Mouse (Mus musculus) midbrain, embryonic 14.5 days (tissue): ENCODE measurements around the gene Trpc3. TPM values are rescaled to one million over a fixed set of nuclear protein-coding genes. Genes with fewer than 3 reads are reported as not detected.

Experiments
- ATAC-seq: fragments of 200-750 bp; cut with Nextera tagmentation; 2 replicates; pipeline ENCODE4 v1.8.0; 2017; ENCODE audit warnings: moderate number of reproducible peaks, moderate library complexity; ENCODE audit not compliant: low FRiP score, low TSS enrichment
- DNase-seq: peaks from one replicate; pipeline ENCODE4 v3.0.0-alpha.2; 2015
- H3K27ac ChIP-seq: fragments of 300-500 bp; sonication (generic); replicated peaks from 2 replicates; pipeline ENCODE4 v1.5.1; 2014; ENCODE audit warnings: mild to moderate bottlenecking, low read depth, low read length, moderate library complexity
- H3K27me3 ChIP-seq: fragments of 300-500 bp; sonication (generic); 2 replicates; pipeline ENCODE4 v1.6.1; 2014; ENCODE audit warnings: low read length, control low read depth, mixed read lengths; ENCODE audit not compliant: control insufficient read depth, insufficient read depth
- H3K36me3 ChIP-seq: fragments of 300-500 bp; sonication (generic); 2 replicates; pipeline ENCODE4 v1.6.1; 2014; ENCODE audit warnings: low read length, control low read depth; ENCODE audit not compliant: control insufficient read depth, insufficient read depth
- H3K4me1 ChIP-seq: fragments of 300-500 bp; sonication (generic); 2 replicates; pipeline ENCODE4 v1.6.1; 2014; ENCODE audit warnings: mild to moderate bottlenecking, antibody characterized with exemption, low read length, control low read depth; ENCODE audit not compliant: control insufficient read depth, insufficient read depth
- H3K4me2 ChIP-seq: fragments of 300-500 bp; sonication (generic); 2 replicates; pipeline ENCODE4 v1.6.1; 2014; ENCODE audit warnings: mild to moderate bottlenecking, low read length, moderate library complexity
- H3K4me3 ChIP-seq: fragments of 300-500 bp; sonication (generic); replicated peaks from 2 replicates; pipeline ENCODE4 v1.5.1; 2014; ENCODE audit warnings: low read depth, low read length
- H3K9ac ChIP-seq: fragments of 300-500 bp; sonication (generic); replicated peaks from 2 replicates; pipeline ENCODE4 v1.6.1; 2014; ENCODE audit warnings: mild to moderate bottlenecking, low read length, moderate library complexity
- H3K9me3 ChIP-seq: fragments of 300-500 bp; sonication (generic); 2 replicates; pipeline ENCODE4 v1.6.1; 2016; ENCODE audit warnings: low read length, control low read depth, mixed read lengths; ENCODE audit not compliant: control insufficient read depth
- WGBS: fragments of 180-500 bp; shearing (Covaris S2); extraction: QIAGEN DNeasy Blood & Tissue Kit; methylation state at CpG from one replicate; pipeline ENCODE4 v1.1.7; 2014; 5-methylcytosine and 5-hydroxymethylcytosine counted together
- polyA plus RNA-seq: library from polyadenylated mRNA; unstranded; fragments of >200 nt; fragmentation: Nextera tagmentation; extraction: Ambion mirVana; gene quantifications from 2 replicates; pipeline ENCODE4 v1.2.1, GENCODE M21; 2014

The Trpc3 gene
- polyA plus RNA-seq: 7.8 and 8.4 TPM in 2 replicates

DNA sequence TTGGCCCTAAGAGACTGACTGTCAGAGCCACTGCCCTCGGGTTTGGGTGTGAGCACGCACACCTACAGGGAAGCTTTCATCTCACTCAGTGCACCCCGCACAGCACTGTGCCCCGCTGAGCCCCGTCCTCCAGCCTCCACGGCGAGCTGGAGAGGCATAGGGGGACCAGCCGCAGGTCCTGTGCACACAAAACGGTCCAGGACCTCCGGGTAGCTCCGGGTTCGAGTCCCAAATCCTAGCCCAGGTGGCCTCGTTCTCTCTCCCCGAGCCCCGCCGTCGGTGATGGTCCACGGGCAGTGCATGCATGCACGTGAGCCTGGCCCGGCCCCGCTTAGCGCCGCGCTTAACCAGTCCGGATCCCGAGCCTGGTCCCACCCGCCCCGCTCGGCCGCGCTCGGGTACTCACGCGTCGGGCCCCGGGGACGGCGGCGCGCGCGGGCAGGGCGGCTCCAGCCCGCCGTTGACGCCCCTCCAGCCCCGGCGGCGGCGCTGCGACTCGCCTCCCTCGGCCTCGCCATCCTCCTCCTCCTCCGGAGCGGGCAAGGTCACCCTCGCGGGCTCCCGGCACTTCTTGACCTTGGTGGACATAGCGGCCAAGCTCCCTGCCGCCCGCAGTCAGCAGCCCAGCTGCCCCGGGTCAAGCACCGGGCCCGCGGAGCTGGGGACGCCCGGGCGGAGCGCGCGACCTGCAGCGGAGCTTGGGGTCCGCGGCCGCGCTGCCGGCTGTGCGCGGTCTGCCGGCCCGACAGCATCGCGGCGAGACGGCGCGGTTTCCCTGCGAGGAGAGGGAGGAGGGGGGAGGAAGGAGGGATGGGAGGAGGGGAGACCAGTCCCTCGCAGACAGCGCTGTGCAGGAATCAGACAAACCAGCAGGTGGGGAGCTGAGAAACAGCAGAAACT lies at the start of gene Trpc3:
Gene Trpc3 (minus strand): TSS at position 776 of the 900 bp plus-strand sequence.
- peaks cover 4% of the 10 kb centered on the region; the same call in 1 of the 2 replicates for H3K4me1 ChIP-seq
- under 1% methylated on average over 90 of the region's 91 CpGs for WGBS
- peak within 1 kb of the TSS; percentile 22; the same call in 1 of the 2 replicates for H3K27ac ChIP-seq
- H3K9ac ChIP-seq: peak within 1 kb of the TSS; percentile 76
- no peaks in the 10 kb centered on the region for H3K9me3 ChIP-seq
- H3K4me2 ChIP-seq: peak within 1 kb of the TSS; percentile 67
- DNase-seq (peak; percentile 88), ATAC-seq (peak; percentile 90)
- H3K36me3 ChIP-seq: no peaks in the 10 kb centered on the region
- H3K4me3 ChIP-seq: peak within 1 kb of the TSS; percentile 69
- H3K27me3 ChIP-seq: no peaks in the 10 kb centered on the region

DNA sequence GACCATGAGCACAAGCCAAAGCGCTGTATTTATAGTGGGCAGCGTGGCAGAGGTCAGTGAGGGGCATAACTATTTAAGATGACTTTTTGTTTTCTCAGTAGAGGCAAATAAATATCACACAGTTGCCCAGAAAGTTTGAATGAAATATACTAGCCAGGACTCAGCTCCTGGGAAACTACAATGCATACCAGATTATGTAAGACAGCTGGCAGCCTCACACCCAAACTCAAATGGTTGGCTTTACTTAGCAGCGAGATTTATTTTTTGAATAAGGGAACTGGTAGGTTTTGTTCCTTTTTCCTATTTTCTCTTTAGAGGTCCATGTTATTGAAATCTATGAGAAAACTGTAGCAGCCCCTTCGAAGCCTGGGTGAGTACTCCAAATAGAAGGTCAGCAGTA lies 48.1 kb upstream of the Trpc3 start:
- H3K4me3 ChIP-seq: no peak overlapping the region
- H3K9ac ChIP-seq: no peak overlapping the region
- ATAC-seq (no peak), DNase-seq (no peak)
- no peaks in the 10 kb centered on the region for H3K4me1 ChIP-seq
- H3K36me3 ChIP-seq: no peaks in the 10 kb centered on the region
- 80% methylated on average over 4 of the region's 4 CpGs for WGBS
- no peaks in the 10 kb centered on the region for H3K27me3 ChIP-seq
- no peak overlapping the region for H3K27ac ChIP-seq
- no peak overlapping the region for H3K4me2 ChIP-seq
- H3K9me3 ChIP-seq: no peaks in the 10 kb centered on the region

DNA sequence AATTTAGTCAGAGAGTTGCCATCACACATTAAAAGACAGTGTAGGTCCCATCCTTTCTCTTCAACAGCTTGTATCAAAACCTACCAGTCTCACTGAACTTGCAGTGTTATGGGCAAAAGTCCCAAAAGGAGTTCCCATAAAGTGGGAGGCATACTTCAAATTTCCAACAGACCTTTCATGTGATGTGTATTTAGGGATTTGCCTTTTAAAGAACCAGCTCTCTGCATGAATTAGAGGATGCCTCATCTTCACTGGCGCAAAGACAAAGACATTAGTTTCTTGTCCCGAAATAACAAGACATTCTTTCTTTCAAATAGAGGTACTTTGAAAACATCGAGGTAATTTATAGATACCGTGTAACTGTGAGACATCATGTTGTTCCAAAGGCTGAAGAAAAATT lies 43.1 kb upstream of the Trpc3 start:
- ATAC-seq: no peak

DNA sequence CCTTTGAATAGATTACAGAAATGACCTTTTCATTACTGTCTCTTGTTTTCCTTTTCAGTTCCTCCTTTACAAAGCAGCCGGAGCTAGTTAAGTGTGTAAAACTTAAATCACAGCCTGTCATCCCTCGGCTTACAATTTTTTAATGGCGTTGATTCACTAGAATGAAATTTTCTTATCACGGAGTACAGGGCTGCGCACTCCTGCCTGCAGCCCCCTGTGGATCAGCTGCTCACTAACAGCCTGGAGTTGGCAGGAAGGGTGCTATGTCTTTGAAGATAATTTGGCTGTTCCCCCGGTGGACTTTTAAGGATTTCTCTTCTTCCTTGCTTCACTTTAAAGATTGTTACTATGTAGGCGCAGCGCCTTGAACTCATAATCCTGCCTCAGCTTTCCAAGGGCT lies 36.6 kb upstream of the Trpc3 start:
- H3K36me3 ChIP-seq: no peaks in the 10 kb centered on the region
- no peak overlapping the region for H3K4me3 ChIP-seq
- H3K27ac ChIP-seq: no peak overlapping the region
- no peak overlapping the region for H3K9ac ChIP-seq
- no peaks in the 10 kb centered on the region for H3K9me3 ChIP-seq
- WGBS: 75% methylated on average over 8 of the region's 8 CpGs
- H3K4me2 ChIP-seq: no peak overlapping the region
- H3K4me1 ChIP-seq: no peaks in the 10 kb centered on the region
- ATAC-seq (no peak), DNase-seq (peak; percentile 4)
- no peaks in the 10 kb centered on the region for H3K27me3 ChIP-seq

More for the DNA sequence above, 43.1 kb upstream of the Trpc3 start:
- Histone ChIP-seq H3K27me3 (no peaks in the 10 kb centered on the region), H3K4me2 (no peak overlapping the region), H3K36me3 (no peaks in the 10 kb centered on the region), H3K4me3 (no peak overlapping the region), H3K9me3 (no peaks in the 10 kb centered on the region), H3K4me1 (no peaks in the 10 kb centered on the region), H3K27ac (no peak overlapping the region), H3K9ac (no peak overlapping the region)
- WGBS: 90% methylated on average over 4 of the region's 4 CpGs
- no peak for DNase-seq

DNA sequence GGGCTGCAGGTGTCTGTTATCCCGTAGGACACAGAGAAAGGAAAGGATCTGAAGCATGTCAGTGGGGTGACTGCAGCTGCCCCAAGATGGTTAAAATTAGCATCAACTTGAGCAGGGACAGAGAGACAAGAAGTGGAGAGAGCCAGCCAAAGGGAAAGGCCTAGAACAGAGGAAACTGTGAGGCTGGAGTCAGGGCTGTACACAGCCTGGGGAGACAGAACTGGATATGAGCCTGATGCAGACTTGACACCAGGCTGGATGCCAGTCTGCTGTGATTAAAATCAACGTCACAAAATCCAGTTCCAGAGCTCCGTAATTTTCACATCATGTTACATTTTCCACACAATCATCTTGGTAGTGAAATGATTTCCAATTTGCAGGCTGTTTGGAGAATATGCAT lies 31.9 kb upstream of the Trpc3 start:
- Histone ChIP-seq H3K9me3 (no peaks in the 10 kb centered on the region), H3K36me3 (no peaks in the 10 kb centered on the region), H3K4me2 (no peak overlapping the region), H3K9ac (no peak overlapping the region), H3K4me3 (no peak overlapping the region), H3K27ac (no peak overlapping the region), H3K4me1 (no peaks in the 10 kb centered on the region), H3K27me3 (no peaks in the 10 kb centered on the region)
- no peak for ATAC-seq
- no peak for DNase-seq
- WGBS: 69% methylated on average over 3 of the region's 3 CpGs

DNA sequence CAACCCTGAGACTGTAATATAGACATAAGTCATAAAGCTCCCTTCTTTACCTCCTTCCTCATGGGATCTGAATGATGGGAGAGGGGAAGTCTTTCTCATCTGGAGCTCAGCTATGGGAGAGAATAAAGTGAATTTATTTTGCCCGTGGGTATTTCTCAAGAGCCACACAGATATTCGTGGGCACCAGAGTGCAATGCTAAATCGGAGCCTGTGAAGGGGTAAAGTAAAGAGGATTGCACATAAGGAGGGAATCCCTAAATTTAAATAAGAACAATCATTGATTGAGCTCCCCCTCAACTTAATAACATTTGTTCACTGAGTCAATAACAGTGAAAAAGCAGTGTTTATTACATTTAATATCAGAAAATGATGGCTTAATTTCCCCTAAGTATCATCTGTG lies 19.6 kb upstream of the Trpc3 start:
- Histone ChIP-seq H3K9ac (no peak overlapping the region), H3K27ac (no peak overlapping the region), H3K4me1 (no peaks in the 10 kb centered on the region), H3K4me2 (no peak overlapping the region), H3K9me3 (no peaks in the 10 kb centered on the region), H3K27me3 (no peaks in the 10 kb centered on the region), H3K36me3 (no peaks in the 10 kb centered on the region), H3K4me3 (no peak overlapping the region)
- WGBS: 83% methylated on average over 3 of the region's 3 CpGs
- no peak for DNase-seq
- ATAC-seq: no peak

DNA sequence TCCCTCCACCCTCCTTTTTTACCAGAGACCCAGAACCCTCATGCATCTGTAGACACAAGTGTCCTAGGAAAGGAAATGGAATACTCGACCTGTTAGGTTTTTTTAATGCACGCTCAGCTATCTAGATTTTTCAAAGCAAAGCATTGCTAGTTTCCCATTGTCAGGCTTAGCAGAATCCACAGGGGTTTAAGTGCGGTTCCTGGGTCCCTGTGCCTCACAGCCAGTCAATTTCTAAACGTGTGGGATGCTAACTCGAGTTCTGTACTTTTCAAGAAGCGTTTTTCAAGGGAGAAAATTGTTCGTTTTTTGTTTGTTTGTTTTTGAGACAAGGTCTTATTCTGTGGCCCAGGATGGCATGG lies 304 bp upstream of the Trpc3 start:
- no peaks in the 10 kb centered on the region for H3K36me3 ChIP-seq
- DNase-seq (no peak), ATAC-seq (no peak)
- peak overlapping the region; percentile 76; the same call in 1 of the 2 replicates for H3K9ac ChIP-seq
- H3K4me1 ChIP-seq: peaks cover 4% of the 10 kb centered on the region; the same call in 1 of the 2 replicates
- 8% methylated on average over 7 of the region's 7 CpGs for WGBS
- peak overlapping the region; percentile 69 for H3K4me3 ChIP-seq
- H3K9me3 ChIP-seq: no peaks in the 10 kb centered on the region
- H3K27me3 ChIP-seq: no peaks in the 10 kb centered on the region
- H3K27ac ChIP-seq: no peak overlapping the region; the same call in 1 of the 2 replicates
- H3K4me2 ChIP-seq: peak overlapping the region; percentile 67

DNA sequence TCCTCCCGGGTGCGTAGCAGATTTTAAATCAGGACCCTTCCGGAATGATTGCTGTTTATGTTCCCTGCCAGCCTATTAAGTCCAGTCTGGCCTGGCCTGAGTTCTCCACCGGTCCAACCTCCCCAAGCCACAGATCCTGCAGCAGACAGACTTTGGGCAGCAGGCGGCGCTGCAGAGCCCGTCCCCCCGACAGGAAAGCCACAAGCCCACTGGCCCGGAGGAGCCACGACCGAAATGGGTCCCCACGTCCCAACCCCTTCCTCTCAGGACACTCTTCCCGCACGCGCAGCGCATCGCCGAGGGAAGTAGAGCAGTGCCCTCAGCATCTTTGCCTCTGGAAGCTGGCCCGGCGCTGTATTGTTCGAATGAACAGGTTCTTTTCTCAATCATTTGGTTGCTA lies 1.1 kb downstream of the Trpc3 start:
- ATAC-seq (peak; percentile 48), DNase-seq (peak; percentile 88)
- H3K27ac ChIP-seq: no peak overlapping the region
- no peaks in the 10 kb centered on the region for H3K9me3 ChIP-seq
- H3K9ac ChIP-seq: no peak overlapping the region; the same call in 1 of the 2 replicates
- WGBS: 4% methylated on average over 21 of the region's 21 CpGs
- no peaks in the 10 kb centered on the region for H3K27me3 ChIP-seq
- H3K4me3 ChIP-seq: peak overlapping the region; percentile 69
- H3K4me1 ChIP-seq: peaks cover 4% of the 10 kb centered on the region; the same call in 1 of the 2 replicates
- no peaks in the 10 kb centered on the region for H3K36me3 ChIP-seq
- H3K4me2 ChIP-seq: peak overlapping the region; percentile 67

DNA sequence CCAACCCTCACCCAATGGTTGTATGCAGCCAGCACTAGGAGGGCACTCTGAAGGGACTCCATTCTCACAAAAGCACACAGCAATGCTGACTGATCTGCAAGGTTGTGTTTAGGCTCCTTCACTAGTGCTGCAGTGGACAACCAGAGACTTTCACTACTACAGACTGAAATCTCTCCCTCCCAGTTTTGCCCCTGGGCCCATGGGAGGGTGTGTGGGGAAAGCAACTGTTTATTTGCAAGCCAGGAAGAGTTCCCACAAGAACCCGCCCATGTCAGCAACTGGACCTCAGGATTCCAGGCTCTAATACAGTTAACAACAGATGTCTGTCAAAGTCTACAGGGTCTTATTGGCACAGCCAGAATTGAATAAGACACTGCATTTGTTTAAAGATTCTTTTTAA lies 14.1 kb downstream of the Trpc3 start:
- no peaks in the 10 kb centered on the region for H3K36me3 ChIP-seq
- DNase-seq (no peak), ATAC-seq (no peak)
- no peak overlapping the region for H3K4me3 ChIP-seq
- WGBS: 81% methylated on average over 1 of the region's 1 CpGs
- H3K9ac ChIP-seq: no peak overlapping the region
- no peaks in the 10 kb centered on the region for H3K4me1 ChIP-seq
- no peak overlapping the region for H3K4me2 ChIP-seq
- H3K27ac ChIP-seq: no peak overlapping the region
- no peaks in the 10 kb centered on the region for H3K27me3 ChIP-seq
- H3K9me3 ChIP-seq: no peaks in the 10 kb centered on the region
